Mouse (Mus musculus): ENCODE data around the gene Zc3hc1. TPM values are rescaled to one million over a fixed set of nuclear protein-coding genes. Genes with fewer than 3 reads are reported as not detected.

Gene Zc3hc1
- polyA plus RNA-seq, 1 experiment from 2014 or later, result 89.2 TPM

- no peaks in the 10 kb centered on the region for H3K27me3 ChIP-seq (ENCODE audit: control insufficient read depth, insufficient read depth, low read length)
- H3K4me1 ChIP-seq (ENCODE audit: control insufficient read depth, insufficient read depth, low read length), result no peaks in the 10 kb centered on the region
- ATAC-seq (replicated peaks; ENCODE audit: insufficient number of reproducible peaks, low FRiP score, low TSS enrichment, low read depth), result no peak
- no peaks in the 10 kb centered on the region for H3K36me3 ChIP-seq (replicated peaks; ENCODE audit: control insufficient read depth, insufficient read depth, low read depth, low read length)
- no peaks in the 10 kb centered on the region for H3K9me3 ChIP-seq (replicated peaks; ENCODE audit: control insufficient read depth, low read length)
- DNase-seq (ENCODE audit: low spot score), result no peak
- H3K4me3 ChIP-seq (ENCODE audit: low read depth, low read length), result no peak overlapping the region
- H3K9ac ChIP-seq (replicated peaks; ENCODE audit: low read length), result no peak overlapping the region
- no peak overlapping the region for H3K27ac ChIP-seq (replicated peaks; ENCODE audit: low read depth, low read length)
- H3K4me2 ChIP-seq (ENCODE audit: low read depth, low read length), result no peak overlapping the region
- WGBS, result 73% methylated on average over 4 of the region's 4 CpGs
Observed at GRCm38 (mm10) chr6:30325932-30326501, 64.8 kb downstream of the Zc3hc1 start.

DNA sequence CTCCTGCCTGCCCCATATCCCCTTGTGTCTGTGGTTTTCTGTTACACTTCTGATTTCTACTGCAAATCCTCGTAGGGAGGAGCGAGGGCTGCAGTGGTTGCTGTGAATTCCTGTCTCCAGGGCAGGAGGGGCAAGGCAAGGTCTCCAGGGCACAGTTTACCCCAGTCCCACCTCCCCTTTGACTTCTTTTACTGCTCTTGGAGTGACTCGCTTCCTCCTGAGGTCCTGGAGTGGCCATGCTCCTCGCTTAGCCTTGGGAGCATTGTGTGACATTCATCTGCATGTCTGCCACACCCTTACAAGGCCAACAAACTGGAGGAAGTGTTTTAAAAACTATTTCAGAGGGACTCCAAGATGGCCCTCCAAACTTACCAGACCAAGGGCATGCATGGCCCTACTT lies 69.8 kb downstream of the Zc3hc1 start:
- Histone ChIP-seq H3K36me3 (replicated peaks; ENCODE audit: control insufficient read depth, insufficient read depth, low read depth, low read length) (no peaks in the 10 kb centered on the region), H3K4me3 (ENCODE audit: low read depth, low read length) (no peak overlapping the region), H3K9ac (replicated peaks; ENCODE audit: low read length) (no peak overlapping the region), H3K4me1 (ENCODE audit: control insufficient read depth, insufficient read depth, low read length) (no peaks in the 10 kb centered on the region), H3K4me2 (ENCODE audit: low read depth, low read length) (no peak overlapping the region), H3K9me3 (replicated peaks; ENCODE audit: control insufficient read depth, low read length) (no peaks in the 10 kb centered on the region), H3K27ac (replicated peaks; ENCODE audit: low read depth, low read length) (no peak overlapping the region), H3K27me3 (ENCODE audit: control insufficient read depth, insufficient read depth, low read length) (no peaks in the 10 kb centered on the region)
- DNase-seq (ENCODE audit: low spot score) (no peak), ATAC-seq (replicated peaks; ENCODE audit: insufficient number of reproducible peaks, low FRiP score, low TSS enrichment, low read depth) (no peak)
- whole genome bisulfite sequencing, result 42% methylated on average over 4 of the region's 4 CpGs

DNA sequence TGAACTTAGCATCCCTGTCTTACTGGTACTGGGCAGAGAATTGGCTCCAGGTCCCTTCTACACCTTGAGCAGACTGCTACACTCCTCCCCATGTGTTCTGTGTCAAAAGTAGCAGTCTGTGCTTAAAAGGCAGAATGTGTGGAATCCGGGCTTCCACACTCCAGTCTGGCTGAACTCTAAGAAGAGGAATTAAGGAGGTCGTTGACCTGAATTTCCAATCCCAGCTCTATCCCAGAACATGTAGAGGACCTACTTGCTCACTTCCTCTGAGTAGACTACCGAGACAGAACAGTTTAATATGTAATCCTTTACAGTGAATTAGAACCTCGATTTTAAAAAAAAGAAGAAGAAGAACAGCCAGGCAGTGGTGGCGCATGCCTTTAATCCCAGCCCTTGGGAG lies 71.6 kb downstream of the Zc3hc1 start:
- Histone ChIP-seq H3K36me3 (replicated peaks; ENCODE audit: control insufficient read depth, insufficient read depth, low read depth, low read length) (no peaks in the 10 kb centered on the region), H3K9me3 (replicated peaks; ENCODE audit: control insufficient read depth, low read length) (no peaks in the 10 kb centered on the region), H3K4me3 (ENCODE audit: low read depth, low read length) (no peak overlapping the region), H3K27me3 (ENCODE audit: control insufficient read depth, insufficient read depth, low read length) (no peaks in the 10 kb centered on the region), H3K4me1 (ENCODE audit: control insufficient read depth, insufficient read depth, low read length) (no peaks in the 10 kb centered on the region), H3K9ac (replicated peaks; ENCODE audit: low read length) (no peak overlapping the region), H3K4me2 (ENCODE audit: low read depth, low read length) (no peak overlapping the region), H3K27ac (replicated peaks; ENCODE audit: low read depth, low read length) (no peak overlapping the region)
- DNase-seq (ENCODE audit: low spot score), result no peak
- 85% methylated on average over 5 of the region's 5 CpGs for WGBS
- no peak for ATAC-seq (replicated peaks; ENCODE audit: insufficient number of reproducible peaks, low FRiP score, low TSS enrichment, low read depth)

Other genes starting within 250 kb of the Zc3hc1 start
- 48.4 and 52.4 TPM in 2 replicates for gene Ube2h, start 86.5 kb downstream of the Zc3hc1 start, polyA plus RNA-seq (2014; fragmentation: Nextera tagmentation; extraction: Ambion mirVana)
- gene Klhdc10, start 10.8 kb upstream of the Zc3hc1 start, polyA plus RNA-seq (2014; fragmentation: Nextera tagmentation; extraction: Ambion mirVana), result 33.9 and 35.1 TPM in 2 replicates
- 44.1 TPM in 2 replicates for gene Tmem209, start 118.8 kb upstream of the Zc3hc1 start, polyA plus RNA-seq (2014; fragmentation: Nextera tagmentation; extraction: Ambion mirVana)
- gene Ssmem1, start 118.8 kb upstream of the Zc3hc1 start, polyA plus RNA-seq (2014; fragmentation: Nextera tagmentation; extraction: Ambion mirVana), result 0.15 and 0.36 TPM in 2 replicates
- 9.1 and 10.5 TPM in 2 replicates for gene Cpa2, start 150.6 kb upstream of the Zc3hc1 start, polyA plus RNA-seq (2014; fragmentation: Nextera tagmentation; extraction: Ambion mirVana)
- gene Cpa4, start 177.3 kb upstream of the Zc3hc1 start, polyA plus RNA-seq (2014; fragmentation: Nextera tagmentation; extraction: Ambion mirVana), result 1.4 TPM in 2 replicates
- gene Cpa5, start 220.0 kb upstream of the Zc3hc1 start, polyA plus RNA-seq (2014; fragmentation: Nextera tagmentation; extraction: Ambion mirVana), result 0.22 and 0.27 TPM in 2 replicates
- 0.17 and 0.21 TPM in 2 replicates for gene Cpa1, start 248.2 kb upstream of the Zc3hc1 start, polyA plus RNA-seq (2014; fragmentation: Nextera tagmentation; extraction: Ambion mirVana)

All from embryonic facial prominence, embryonic 11.5 days (tissue).